In genomic region chr4:140076852-140077563, GRCm38 (mm10) we compare ENCODE assay signal across 12 mouse cellular contexts.
DNase-seq lines count a peak whose midpoint lies in the region; ATAC-seq and TF ChIP-seq lines count a peak whose summit lies in the region.
"Had no signal": no experiment of that assay in that cellular context is flagged by ENCODE, and none has a peak within 500 bp of the region (broad histone marks: within the 10 kb centered on the region; RNA-seq: fewer than 3 reads in every experiment).

No protein-coding gene starts in this region.

- no peak for TF ChIP-seq CTCF in midbrain, postnatal 0 days (IDR thresholded peaks at IDR 0.05)

- no peak overlapping the region for H3K4me3 ChIP-seq in hindbrain, embryonic 16.5 days (ENCODE audit: low read length)
- no peak overlapping the region for H3K4me3 ChIP-seq in midbrain, postnatal 0 days (ENCODE audit: low read depth, low read length)
- H3K4me3 ChIP-seq: embryonic facial prominence, embryonic 13.5 days; heart, embryonic 13.5 days had no signal

- 0 out of 2 replicates have a peak overlapping the region, but pooled peaks have one; percentile 17 for H3K9ac ChIP-seq in hindbrain, embryonic 16.5 days (ENCODE audit: low read depth, low read length)
- no peak overlapping the region for H3K9ac ChIP-seq in midbrain, postnatal 0 days (replicated peaks; ENCODE audit: low read length, poor library complexity, severe bottlenecking)
- H3K9ac ChIP-seq: embryonic facial prominence, embryonic 13.5 days; heart, embryonic 13.5 days; liver, embryonic 14.5 days had no signal

- peak; percentile 37 to 56 for DNase-seq in layer of hippocampus, postnatal 10 days (ENCODE audit: low spot score in 2 of 2)
- DNase-seq in layer of hippocampus, adult 9-10 months (ENCODE audit: low spot score): no peak
- peak; percentile 78 for DNase-seq in cerebellum, adult 9-11 months
- peak; percentile 78 for DNase-seq in midbrain, postnatal 0 days (ENCODE audit: low spot score)
- DNase-seq in thymus, postnatal 4 days: no peak
- no peak for DNase-seq in ovary, postnatal 36 days (ENCODE audit: low spot score)
- no peak for DNase-seq in kidney, postnatal 25 days

- peak overlapping the region; percentile 55 for H3K27ac ChIP-seq in hindbrain, embryonic 16.5 days (ENCODE audit: low read depth, low read length)
- no peak overlapping the region for H3K27ac ChIP-seq in midbrain, postnatal 0 days (ENCODE audit: low read depth, low read length)
- H3K27ac ChIP-seq: embryonic facial prominence, embryonic 13.5 days; heart, embryonic 13.5 days; kidney, postnatal 0 days; liver, embryonic 14.5 days had no signal

- H3K27me3 ChIP-seq in hindbrain, embryonic 16.5 days (replicated peaks; ENCODE audit: control insufficient read depth, insufficient read depth, low read length): no peaks in the 10 kb centered on the region
- H3K27me3 ChIP-seq in midbrain, postnatal 0 days (ENCODE audit: insufficient read depth, low read length): no peaks in the 10 kb centered on the region

- H3K4me2 ChIP-seq in hindbrain, embryonic 16.5 days (ENCODE audit: low read length): no peak overlapping the region
- H3K4me2 ChIP-seq in midbrain, postnatal 0 days (ENCODE audit: low read depth, low read length, poor library complexity, severe bottlenecking): no peak overlapping the region
- H3K4me2 ChIP-seq: embryonic facial prominence, embryonic 13.5 days; heart, embryonic 13.5 days had no signal

- no peaks in the 10 kb centered on the region for H3K9me3 ChIP-seq in hindbrain, embryonic 16.5 days (ENCODE audit: control insufficient read depth, low read length)
- H3K9me3 ChIP-seq in midbrain, postnatal 0 days (ENCODE audit: low read length): no peaks in the 10 kb centered on the region
- H3K9me3 ChIP-seq: embryonic facial prominence, embryonic 13.5 days; heart, embryonic 13.5 days had no signal

- no peaks in the 10 kb centered on the region for H3K36me3 ChIP-seq in hindbrain, embryonic 16.5 days (ENCODE audit: control insufficient read depth, insufficient read depth, low read length)
- no peaks in the 10 kb centered on the region for H3K36me3 ChIP-seq in midbrain, postnatal 0 days (ENCODE audit: insufficient read depth, low read length)
- H3K36me3 ChIP-seq: embryonic facial prominence, embryonic 13.5 days; heart, embryonic 13.5 days had no signal

- H3K4me1 ChIP-seq in hindbrain, embryonic 16.5 days (ENCODE audit: control insufficient read depth, insufficient read depth, low read depth, low read length): peaks cover 21% of the 10 kb centered on the region
- H3K4me1 ChIP-seq in midbrain, postnatal 0 days (ENCODE audit: insufficient read depth, low read length): peaks cover 7% of the 10 kb centered on the region; the same call in 1 of the 2 replicates

- peak; percentile 63 for ATAC-seq in hindbrain, embryonic 16.5 days
- 0 out of 2 replicates have a peak, but pooled peaks have one; percentile 27 for ATAC-seq in midbrain, postnatal 0 days (ENCODE audit: low FRiP score)

- 34% methylated on average over 12 of the region's 12 CpGs for WGBS in hindbrain, embryonic 16.5 days
- 35% methylated on average over 12 of the region's 12 CpGs for WGBS in midbrain, postnatal 0 days

Comparison
In these comparisons a context has a peak if more than half of its experiments do, and no peak if none do; other contexts are left out.
1. DNase-seq: peak in layer of hippocampus, postnatal 10 days (2 of 2), cerebellum, adult 9-11 months (single experiment) and midbrain, postnatal 0 days (single experiment); none in layer of hippocampus, adult 9-10 months (single experiment), thymus, postnatal 4 days (single experiment), ovary, postnatal 36 days (single experiment) and kidney, postnatal 25 days (0 of 2).